Mouse (Mus musculus): ENCODE measurements around the gene Cacna1c.
"Not testable (repeated sequence)": the region's sequence is repeated elsewhere in the genome, so short reads cannot be mapped to it uniquely, and the experiment has no call there.

Gene Cacna1c

GRCm38 (mm10) chr6:119206006-119206405 lies 9.8 kb upstream of the Cacna1c start:
- not testable (repeated sequence) for DNase-seq (ENCODE audit: low read depth, low spot score)

- no peak for DNase-seq (ENCODE audit: low read depth, low spot score)
Measured at GRCm38 (mm10) chr6:119204915-119205314, 8.7 kb upstream of the Cacna1c start.

GRCm38 (mm10) chr6:119204286-119204685 lies 8.1 kb upstream of the Cacna1c start:
- DNase-seq (ENCODE audit: low read depth, low spot score): no peak

- DNase-seq (ENCODE audit: low read depth, low spot score): no peak
Measured at GRCm38 (mm10) chr6:119201575-119201974, 5.4 kb upstream of the Cacna1c start.

GRCm38 (mm10) chr6:119200362-119200761 lies 4.1 kb upstream of the Cacna1c start:
- no peak for DNase-seq (ENCODE audit: low read depth, low spot score)

GRCm38 (mm10) chr6:119199274-119199879 lies 3.2 kb upstream of the Cacna1c start:
- no peak for DNase-seq (ENCODE audit: low read depth, low spot score)

DNA sequence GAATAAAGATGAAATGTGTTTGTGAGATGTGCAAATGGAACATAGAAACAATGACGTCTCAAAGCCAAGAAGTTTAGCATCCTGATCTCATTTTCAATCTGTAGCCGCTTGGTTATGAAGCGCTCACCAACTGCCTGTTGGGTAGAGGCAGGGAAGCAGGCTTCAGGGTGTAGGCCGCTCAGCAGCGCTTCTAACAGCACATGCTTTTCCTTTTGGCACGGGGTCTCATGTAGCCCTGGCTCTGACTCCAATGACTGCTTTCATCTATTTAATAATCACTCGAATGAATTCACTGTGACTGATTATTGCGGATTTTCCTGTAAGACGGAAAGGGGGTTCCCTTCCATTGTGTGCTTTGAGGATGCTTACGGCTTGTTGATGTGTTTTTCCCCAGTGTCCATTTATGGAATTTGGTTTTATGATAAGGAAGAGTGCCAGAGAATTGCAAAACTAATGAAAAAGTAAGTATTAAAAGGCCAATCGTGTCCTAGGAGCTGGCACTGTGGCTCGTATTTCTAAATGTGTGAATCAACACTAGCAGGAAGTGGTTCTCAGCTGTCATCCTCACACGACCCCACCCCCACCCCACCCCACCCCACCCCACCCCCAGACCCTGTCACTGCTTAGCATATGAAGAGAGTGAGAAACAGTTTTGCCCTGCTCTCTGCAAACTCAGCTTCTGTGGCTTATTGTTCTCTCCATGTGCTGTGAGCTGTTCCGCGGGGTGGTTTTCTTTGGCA lies 2.5 kb upstream of the Cacna1c start:
- no peak for DNase-seq (ENCODE audit: low read depth, low spot score)

DNA sequence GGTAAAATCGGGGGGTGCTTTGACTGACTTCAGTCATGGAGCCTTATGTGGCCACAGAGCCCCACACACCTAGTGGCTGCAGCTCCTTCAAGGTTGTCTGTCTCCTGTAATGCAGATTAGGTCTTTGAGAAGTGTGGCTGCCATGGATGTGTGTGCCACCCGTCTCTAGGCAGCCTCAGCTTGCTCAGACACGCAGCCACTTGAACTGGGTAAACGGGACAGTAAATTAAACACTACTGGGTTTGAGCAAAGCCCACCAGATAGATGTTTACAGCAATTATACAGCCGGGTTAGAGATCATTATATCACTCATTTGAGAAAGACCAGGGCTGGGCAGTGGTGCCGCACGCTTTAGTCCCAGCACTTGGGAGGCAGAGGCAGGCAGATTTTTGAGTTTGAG lies 1.6 kb downstream of the Cacna1c start:
- no peak for DNase-seq (ENCODE audit: low read depth, low spot score)

DNA sequence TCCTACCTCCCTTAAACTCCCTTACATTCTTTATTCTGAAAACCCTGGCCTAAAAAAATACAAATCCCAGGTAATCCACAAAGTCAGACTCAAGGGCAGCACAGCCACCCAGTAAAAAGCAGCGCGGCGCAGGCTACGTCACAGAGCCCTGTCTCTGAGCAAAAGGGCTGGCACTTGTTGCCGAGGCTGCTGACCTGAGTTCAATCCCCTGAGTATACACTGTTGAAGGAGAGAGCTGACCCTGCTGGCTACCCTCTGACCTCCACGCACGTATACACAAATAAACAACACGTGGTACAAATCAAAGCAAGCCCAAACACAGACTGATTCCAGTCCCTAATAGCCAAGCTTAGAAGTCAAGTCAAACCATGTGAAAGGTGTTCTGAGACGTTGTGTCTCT lies 2.1 kb downstream of the Cacna1c start:
- no peak for DNase-seq (ENCODE audit: low read depth, low spot score)

- DNase-seq (ENCODE audit: low read depth, low spot score): no peak
Measured at GRCm38 (mm10) chr6:119193571-119194154, 2.6 kb downstream of the Cacna1c start.

GRCm38 (mm10) chr6:119191478-119191877 lies 4.7 kb downstream of the Cacna1c start:
- no peak for DNase-seq (ENCODE audit: low read depth, low spot score)

DNA sequence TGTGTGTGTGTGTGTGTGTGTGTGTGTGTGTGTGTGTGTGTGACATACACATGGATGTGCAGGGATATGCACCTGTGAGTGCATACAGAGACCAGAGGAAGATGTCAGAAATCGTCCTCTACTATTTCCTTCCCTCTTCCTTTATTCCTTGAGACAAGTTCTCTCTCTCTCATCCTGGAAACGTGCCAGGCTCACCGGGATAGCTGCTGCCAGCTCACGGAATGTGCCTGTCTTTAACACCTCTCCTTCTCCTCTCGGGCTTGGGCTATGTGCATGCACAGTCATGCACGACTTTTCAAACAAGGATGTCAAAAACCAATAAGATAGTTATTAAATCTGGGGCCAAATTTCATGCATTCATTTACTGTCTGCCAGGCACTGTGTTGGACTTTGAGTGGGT lies 8.6 kb downstream of the Cacna1c start:
- no peak for DNase-seq (ENCODE audit: low read depth, low spot score)

DNA sequence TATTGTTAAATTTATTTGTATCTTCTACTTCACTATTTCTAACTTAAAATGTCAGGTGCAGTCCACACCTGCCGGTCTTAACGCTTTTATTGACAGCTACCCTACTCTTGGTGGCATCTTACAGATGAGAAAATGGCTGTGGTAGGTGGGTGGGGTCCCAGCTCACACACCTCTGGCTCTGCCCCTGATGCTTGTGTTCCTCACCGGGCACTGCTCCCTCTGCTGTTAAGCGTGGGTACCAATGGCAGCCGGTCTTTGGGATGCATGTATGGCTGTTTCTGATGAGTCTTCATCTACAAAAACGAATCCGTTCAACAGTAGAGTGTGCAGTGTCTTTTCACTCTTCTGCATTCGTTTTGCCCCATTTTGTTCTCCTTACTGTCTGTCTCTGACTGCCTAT lies 9.6 kb downstream of the Cacna1c start:
- DNase-seq (ENCODE audit: low read depth, low spot score): no peak

GRCm38 (mm10) chr6:119183781-119184180 lies 12.4 kb downstream of the Cacna1c start:
- no peak for DNase-seq (ENCODE audit: low read depth, low spot score)

DNA sequence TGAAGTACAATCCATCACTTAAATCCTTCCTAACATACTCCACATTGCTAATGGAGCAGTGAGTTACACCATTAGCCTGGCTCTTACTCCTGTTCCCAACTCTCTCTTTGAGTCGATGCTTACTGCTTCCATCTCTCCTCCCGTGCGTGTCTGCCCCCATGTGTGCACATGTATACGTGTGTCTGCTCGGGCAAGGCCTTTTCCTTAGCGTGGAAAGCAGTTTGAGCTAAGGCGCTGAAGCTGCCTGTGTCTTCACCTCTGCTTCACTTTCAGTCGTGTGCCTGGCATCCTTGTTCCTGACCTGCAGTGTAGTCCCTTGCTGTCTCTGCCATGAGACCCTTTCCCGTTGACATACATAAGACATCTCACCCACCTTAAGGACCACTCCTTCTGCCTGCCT lies 14.0 kb downstream of the Cacna1c start:
- no peak for DNase-seq (ENCODE audit: low read depth, low spot score)

DNA sequence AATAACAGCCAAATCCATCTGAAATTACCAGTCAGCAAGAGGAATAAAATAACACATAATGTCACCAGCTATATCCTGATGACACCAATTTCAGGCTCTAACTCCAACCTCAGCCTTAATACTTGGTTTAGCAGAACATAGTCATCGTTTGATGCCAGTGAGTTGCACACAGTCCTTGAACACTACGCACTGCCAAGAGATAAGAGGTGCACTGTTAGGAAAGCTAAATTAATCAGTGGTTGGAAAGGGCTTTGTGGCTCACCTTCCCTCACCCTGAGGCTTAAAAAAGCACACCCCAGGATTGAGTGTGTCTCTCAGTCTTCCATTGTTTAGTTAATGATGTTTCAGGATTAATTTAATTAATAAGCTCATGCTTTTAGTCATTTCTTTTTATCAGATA lies 16.0 kb downstream of the Cacna1c start:
- DNase-seq (ENCODE audit: low read depth, low spot score): no peak

DNA sequence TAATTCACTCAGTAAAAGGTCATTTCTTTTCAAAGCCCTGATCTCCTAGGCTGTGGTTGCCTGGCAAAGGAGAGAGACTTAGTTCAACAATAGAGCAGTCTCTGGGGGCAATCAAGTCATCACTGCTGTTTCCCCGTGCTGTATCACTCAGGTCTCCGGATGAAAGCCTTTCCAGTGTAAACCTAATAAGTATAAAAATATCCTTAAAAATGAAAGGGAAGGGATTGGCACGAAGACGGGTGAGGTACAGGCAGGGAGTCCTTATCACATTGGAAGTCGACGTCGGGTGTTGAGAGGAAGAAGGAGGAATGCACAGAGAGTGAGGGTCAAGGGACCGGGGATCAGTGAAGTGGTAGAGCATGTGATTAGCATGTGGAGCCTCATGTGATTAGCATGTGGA lies 19.1 kb downstream of the Cacna1c start:
- no peak for DNase-seq (ENCODE audit: low read depth, low spot score)

- no peak for DNase-seq (ENCODE audit: low read depth, low spot score)
Measured at GRCm38 (mm10) chr6:119176103-119176502, 20.1 kb downstream of the Cacna1c start.

DNA sequence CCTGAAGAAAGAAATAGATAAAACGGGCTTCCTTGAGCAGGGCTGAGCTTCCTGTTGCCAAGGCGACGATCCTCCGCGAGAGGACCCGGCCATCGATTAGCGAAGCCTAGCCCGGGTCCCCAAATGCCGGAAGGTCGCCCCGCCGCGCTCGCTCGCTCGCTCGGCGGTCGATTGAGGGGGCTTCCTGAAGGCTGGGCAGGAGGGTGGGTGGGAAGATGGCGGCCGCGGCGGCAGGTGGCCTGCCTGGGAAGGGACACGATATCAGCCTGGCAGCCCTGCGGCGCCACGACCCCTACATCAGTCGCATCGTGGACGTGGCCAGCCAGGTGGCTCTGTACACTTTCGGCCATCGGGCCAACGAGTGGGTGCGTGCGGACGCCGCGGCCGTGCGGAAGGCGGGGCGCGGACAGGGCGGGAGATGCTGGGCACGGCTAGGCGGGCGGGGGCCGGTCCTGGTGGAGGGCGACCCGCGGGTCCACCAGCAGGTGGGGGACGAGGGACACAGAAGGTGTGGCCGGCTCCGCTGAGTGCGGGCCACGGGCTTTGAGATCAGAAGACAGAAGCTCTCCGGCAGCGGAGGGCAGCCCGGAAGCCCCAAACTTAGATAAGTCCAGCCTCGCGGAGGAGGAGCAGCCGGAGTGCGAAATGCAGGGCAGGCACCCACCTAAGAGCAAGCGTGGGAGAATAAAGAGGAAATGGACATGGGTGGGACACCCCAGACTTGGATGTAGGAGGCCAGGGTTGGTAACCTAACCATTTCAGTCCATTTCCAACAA lies 21.0 kb downstream of the Cacna1c start, which contains the start of gene Dcp1b:
Gene Dcp1b (plus strand): TSS at position 176 of the 776 bp plus-strand sequence.
- peak; percentile 90 for DNase-seq (ENCODE audit: low read depth, low spot score)

DNA sequence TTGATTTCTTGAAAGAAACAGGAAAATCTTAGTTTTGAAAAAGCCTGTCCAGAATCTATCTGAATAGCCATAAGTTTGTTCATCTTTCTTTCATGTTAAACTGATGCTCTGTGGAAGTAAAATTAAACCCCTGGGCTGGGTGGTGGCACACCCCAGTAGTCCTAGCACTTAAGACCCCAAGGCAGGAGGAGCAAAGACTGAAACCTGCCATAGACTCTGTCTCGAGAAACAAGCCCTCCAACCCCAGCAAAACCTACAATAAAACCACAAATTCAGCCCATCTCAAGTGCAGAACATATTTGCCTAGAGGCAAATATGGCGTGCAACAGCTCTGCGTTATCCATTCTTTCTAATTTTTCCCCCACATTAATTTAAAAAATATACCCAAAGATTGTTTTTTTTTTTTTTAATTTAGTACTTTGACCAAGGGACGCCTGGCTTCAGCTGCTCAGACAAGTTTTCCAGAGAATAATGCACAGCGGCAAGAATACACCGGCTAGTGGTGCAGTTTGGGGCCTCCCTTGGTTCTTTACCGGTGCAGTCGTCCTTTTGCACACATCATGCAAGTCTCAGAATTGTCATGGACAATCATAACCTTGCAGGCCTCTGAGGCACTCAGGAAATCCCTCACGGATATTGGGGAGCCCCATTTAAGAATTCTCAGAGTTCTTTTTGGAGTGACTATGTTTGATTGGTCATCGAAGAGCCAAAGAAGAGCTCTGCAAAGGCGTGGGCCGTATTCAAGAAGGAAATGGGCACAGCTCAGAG lies 21.7 kb downstream of the Cacna1c start:
- DNase-seq (ENCODE audit: low read depth, low spot score): no peak

DNA sequence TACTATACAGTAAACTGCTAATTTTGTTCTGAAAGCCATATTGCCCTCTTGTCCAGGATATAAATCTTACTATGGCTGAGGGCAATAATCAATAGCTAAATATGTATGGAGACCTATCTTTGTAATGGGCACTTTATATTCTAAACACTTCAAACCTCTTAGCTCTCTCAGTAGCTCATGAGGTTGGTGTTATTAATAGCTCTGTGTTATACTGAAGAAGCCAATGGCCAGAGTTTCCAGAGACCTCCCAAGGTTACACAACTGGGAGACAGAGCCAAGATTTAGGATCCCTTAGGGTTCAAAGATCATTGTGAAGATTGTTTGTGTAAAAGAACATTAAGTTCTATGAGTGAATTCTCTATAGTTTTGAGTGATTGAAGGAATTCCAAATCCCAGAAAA lies 30.5 kb downstream of the Cacna1c start:
- no peak for DNase-seq (ENCODE audit: low read depth, low spot score)
